Mouse (Mus musculus) hindbrain, embryonic 11.5 days (tissue): ENCODE measurements around the gene Tnrc6c. TPM values are rescaled to one million over a fixed set of nuclear protein-coding genes. Genes with fewer than 3 reads are reported as not detected.

Experiments used
- ATAC-seq: fragments of 200-750 bp; cut with Nextera tagmentation; 2 replicates; pipeline ENCODE4 v1.8.0; 2017; ENCODE audit warnings: mild to moderate bottlenecking, moderate TSS enrichment, moderate library complexity; ENCODE audit not compliant: low FRiP score
- DNase-seq: peaks from one replicate; pipeline ENCODE4 v3.0.0-alpha.2; 2015; ENCODE audit warnings: low spot score
- H3K27ac ChIP-seq: fragments of 300-500 bp; sonication (generic); 2 replicates; pipeline ENCODE4 v1.5.1; 2014; ENCODE audit warnings: mild to moderate bottlenecking, low read depth, low read length
- H3K27me3 ChIP-seq: fragments of 300-500 bp; sonication (generic); 2 replicates; pipeline ENCODE4 v1.6.1; 2014; ENCODE audit warnings: mild to moderate bottlenecking, low read length, moderate library complexity, mixed read lengths; ENCODE audit not compliant: control insufficient read depth, insufficient read depth
- H3K36me3 ChIP-seq: fragments of 300-500 bp; sonication (generic); 2 replicates; pipeline ENCODE4 v1.6.1; 2014; ENCODE audit warnings: mild to moderate bottlenecking, low read length, moderate library complexity, mixed read lengths; ENCODE audit not compliant: control insufficient read depth, insufficient read depth
- H3K4me1 ChIP-seq: fragments of 300-500 bp; sonication (generic); replicated peaks from 2 replicates; pipeline ENCODE4 v1.6.1; 2014; ENCODE audit warnings: low read length, mixed read lengths; ENCODE audit not compliant: control insufficient read depth, insufficient read depth
- H3K4me2 ChIP-seq: fragments of 300-500 bp; sonication (generic); replicated peaks from 2 replicates; pipeline ENCODE4 v1.6.1; 2014; ENCODE audit warnings: mild to moderate bottlenecking, low read depth, low read length
- H3K4me3 ChIP-seq: fragments of 300-500 bp; sonication (generic); 2 replicates; pipeline ENCODE4 v1.5.1; 2014; ENCODE audit warnings: low read depth, low read length
- H3K9ac ChIP-seq: fragments of 300-500 bp; sonication (generic); 2 replicates; pipeline ENCODE4 v1.6.1; 2014; ENCODE audit warnings: low read depth, low read length
- H3K9me3 ChIP-seq: fragments of 300-500 bp; sonication (generic); 2 replicates; pipeline ENCODE4 v1.6.1; 2016; ENCODE audit warnings: low read length; ENCODE audit not compliant: control insufficient read depth
- WGBS: fragments of 180-500 bp; shearing (Covaris S2); extraction: QIAGEN DNeasy Blood & Tissue Kit; methylation state at CpG from one replicate; pipeline ENCODE4 v1.1.7; 2014; 5-methylcytosine and 5-hydroxymethylcytosine counted together
- polyA plus RNA-seq: library from polyadenylated mRNA; unstranded; fragments of >200 nt; fragmentation: Nextera tagmentation; extraction: Ambion mirVana; gene quantifications from 2 replicates; pipeline ENCODE4 v1.2.1, GENCODE M21; 2014

Gene Tnrc6c
- polyA plus RNA-seq, 1 experiment from 2014 or later, result 20.6 TPM

DNA sequence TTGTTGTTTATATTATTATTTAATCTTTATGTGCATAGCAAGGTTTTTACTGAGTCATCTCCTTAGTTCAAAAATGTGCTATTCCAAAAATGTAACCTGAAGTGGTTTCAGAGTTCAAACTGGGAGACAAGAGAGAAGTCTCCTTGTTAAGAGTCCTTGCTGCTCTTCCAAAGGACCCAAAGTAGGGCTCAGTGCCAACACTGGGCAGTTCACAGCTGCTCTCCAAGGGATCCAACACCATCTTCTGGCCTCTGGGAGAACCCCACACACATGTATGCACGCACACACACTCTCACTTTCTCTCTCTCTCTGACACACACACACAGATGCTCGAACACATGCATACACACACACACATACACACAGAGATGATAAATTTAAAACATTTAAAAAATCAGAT, 11.9 kb upstream of the Tnrc6c start:
- Histone ChIP-seq H3K4me3 (no peak overlapping the region), H3K36me3 (no peaks in the 10 kb centered on the region), H3K4me1 (no peaks in the 10 kb centered on the region), H3K9me3 (no peaks in the 10 kb centered on the region), H3K9ac (no peak overlapping the region), H3K27me3 (no peaks in the 10 kb centered on the region), H3K27ac (no peak overlapping the region), H3K4me2 (no peak overlapping the region)
- DNase-seq (no peak), ATAC-seq (no peak)
- WGBS, result 87% methylated on average over 2 of the region's 2 CpGs

- Histone ChIP-seq H3K4me3 (no peak overlapping the region), H3K9ac (no peak overlapping the region), H3K27me3 (no peaks in the 10 kb centered on the region), H3K9me3 (no peaks in the 10 kb centered on the region), H3K36me3 (no peaks in the 10 kb centered on the region), H3K4me2 (no peak overlapping the region), H3K27ac (no peak overlapping the region), H3K4me1 (no peaks in the 10 kb centered on the region)
- 74% methylated on average over 10 of the region's 10 CpGs for WGBS
- ATAC-seq (no peak), DNase-seq (no peak)
Observed at GRCm38 (mm10) chr11:117643240-117643639, 10.8 kb upstream of the Tnrc6c start.

GRCm38 (mm10) chr11:117646786-117647185, 7.3 kb upstream of the Tnrc6c start:
- Histone ChIP-seq H3K9ac (no peak overlapping the region), H3K36me3 (no peaks in the 10 kb centered on the region), H3K27ac (no peak overlapping the region), H3K9me3 (no peaks in the 10 kb centered on the region), H3K4me1 (no peaks in the 10 kb centered on the region), H3K27me3 (peaks cover 2% of the 10 kb centered on the region; the same call in 1 of the 2 replicates), H3K4me3 (no peak overlapping the region), H3K4me2 (no peak overlapping the region)
- WGBS, result 78% methylated on average over 4 of the region's 4 CpGs
- no peak for ATAC-seq
- DNase-seq, result no peak

DNA sequence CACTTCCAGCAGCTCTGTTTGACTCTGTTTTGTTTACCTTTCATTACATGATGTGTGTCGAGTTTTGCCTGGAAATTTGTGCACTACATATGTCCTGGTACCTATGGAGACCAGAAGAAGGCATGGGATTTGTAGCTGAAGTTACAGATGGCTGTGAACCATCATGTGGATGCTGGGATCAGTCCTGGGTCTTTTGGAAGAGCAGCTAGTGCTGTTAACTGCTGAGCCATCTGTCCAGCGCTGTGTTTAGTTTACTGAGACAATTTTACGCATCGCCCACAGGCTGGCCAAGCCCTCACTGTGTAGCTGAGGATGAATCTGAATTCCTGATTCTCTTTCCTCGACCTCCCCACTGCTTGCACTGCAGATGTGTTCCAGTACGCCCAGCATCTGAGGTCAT, 6.1 kb upstream of the Tnrc6c start:
- Histone ChIP-seq H3K9ac (no peak overlapping the region), H3K4me2 (no peak overlapping the region), H3K4me3 (no peak overlapping the region), H3K27ac (no peak overlapping the region), H3K4me1 (no peaks in the 10 kb centered on the region), H3K36me3 (no peaks in the 10 kb centered on the region), H3K27me3 (peaks cover 4% of the 10 kb centered on the region; the same call in 1 of the 2 replicates), H3K9me3 (no peaks in the 10 kb centered on the region)
- WGBS, result 75% methylated on average over 6 of the region's 6 CpGs
- ATAC-seq (no peak), DNase-seq (no peak)

DNA sequence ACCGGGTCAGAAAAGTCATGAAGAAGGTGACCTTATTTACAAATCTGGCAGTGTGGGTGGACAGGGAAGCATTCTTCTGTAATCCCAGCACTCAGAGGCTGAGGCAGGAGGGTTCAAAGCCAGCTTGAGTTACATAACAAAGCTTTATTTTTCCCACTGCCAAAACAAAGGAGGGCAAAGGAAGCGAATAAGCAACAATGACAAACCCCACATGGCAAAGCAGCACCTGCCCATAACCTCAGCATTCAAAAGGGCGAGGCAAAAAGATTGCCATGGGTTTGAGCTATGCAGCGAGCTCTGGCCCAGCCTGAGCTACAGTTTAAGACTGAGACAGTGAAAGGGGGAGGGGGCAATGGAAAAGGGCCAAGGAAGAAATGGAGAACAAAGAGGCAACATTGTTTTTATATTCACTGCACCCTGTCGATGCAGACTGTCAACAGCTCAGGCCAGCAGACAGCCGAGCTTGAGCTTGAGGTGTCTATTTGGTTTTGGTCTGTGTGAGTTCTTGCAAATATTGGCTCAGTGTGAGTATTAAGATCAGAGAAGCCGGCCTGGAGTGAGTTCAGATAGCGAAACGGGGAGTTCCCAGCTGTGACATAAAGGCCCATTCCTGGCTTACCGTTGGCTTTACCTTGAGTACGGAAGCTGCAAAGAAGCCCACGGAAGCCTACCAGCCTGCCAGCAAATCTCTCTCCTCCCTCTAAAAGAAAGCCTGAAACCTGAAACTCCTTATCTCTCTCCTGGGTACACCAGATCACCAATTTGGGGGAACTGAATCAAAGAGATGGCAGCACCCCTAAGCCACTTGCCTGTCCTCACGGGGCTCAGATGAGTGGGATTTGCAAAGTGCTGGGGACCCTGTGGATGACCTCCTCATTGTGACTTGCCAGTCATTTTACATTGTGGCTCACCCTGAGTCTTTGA, 3.1 kb upstream of the Tnrc6c start:
- no peak for ATAC-seq
- no peak for DNase-seq
- Histone ChIP-seq H3K9ac (no peak overlapping the region), H3K36me3 (no peaks in the 10 kb centered on the region), H3K4me3 (no peak overlapping the region), H3K4me1 (no peaks in the 10 kb centered on the region), H3K27ac (no peak overlapping the region), H3K4me2 (no peak overlapping the region), H3K9me3 (no peaks in the 10 kb centered on the region), H3K27me3 (peaks cover 4% of the 10 kb centered on the region; the same call in 1 of the 2 replicates)
- 74% methylated on average over 13 of the region's 13 CpGs for WGBS

DNA sequence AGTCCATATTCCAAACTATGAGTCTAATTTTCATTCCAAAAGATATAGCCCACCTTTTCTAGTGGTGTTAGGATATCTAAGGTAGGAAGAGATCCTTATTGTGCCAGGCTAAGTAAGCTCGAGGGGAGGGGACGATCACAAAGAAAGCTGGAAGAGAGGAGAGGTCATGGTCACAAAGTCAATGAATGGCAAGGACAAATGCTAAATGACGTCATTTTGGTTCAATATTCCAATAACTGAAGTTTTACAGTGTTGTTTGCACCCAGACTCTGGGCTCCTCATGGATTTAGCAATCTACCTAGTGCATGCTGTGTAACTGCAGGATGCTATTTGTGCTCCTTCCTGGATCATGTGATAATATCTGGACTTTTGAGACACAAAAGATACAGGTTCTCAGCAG, 1.2 kb upstream of the Tnrc6c start:
- 53% methylated on average over 3 of the region's 3 CpGs for WGBS
- Histone ChIP-seq H3K9ac (no peak overlapping the region), H3K27me3 (peaks cover 4% of the 10 kb centered on the region; the same call in 1 of the 2 replicates), H3K9me3 (no peaks in the 10 kb centered on the region), H3K4me1 (peaks cover 2% of the 10 kb centered on the region; the same call in 1 of the 2 replicates), H3K4me3 (no peak overlapping the region; the same call in 1 of the 2 replicates), H3K4me2 (no peak overlapping the region), H3K36me3 (no peaks in the 10 kb centered on the region), H3K27ac (no peak overlapping the region)
- no peak for DNase-seq
- no peak for ATAC-seq

DNA sequence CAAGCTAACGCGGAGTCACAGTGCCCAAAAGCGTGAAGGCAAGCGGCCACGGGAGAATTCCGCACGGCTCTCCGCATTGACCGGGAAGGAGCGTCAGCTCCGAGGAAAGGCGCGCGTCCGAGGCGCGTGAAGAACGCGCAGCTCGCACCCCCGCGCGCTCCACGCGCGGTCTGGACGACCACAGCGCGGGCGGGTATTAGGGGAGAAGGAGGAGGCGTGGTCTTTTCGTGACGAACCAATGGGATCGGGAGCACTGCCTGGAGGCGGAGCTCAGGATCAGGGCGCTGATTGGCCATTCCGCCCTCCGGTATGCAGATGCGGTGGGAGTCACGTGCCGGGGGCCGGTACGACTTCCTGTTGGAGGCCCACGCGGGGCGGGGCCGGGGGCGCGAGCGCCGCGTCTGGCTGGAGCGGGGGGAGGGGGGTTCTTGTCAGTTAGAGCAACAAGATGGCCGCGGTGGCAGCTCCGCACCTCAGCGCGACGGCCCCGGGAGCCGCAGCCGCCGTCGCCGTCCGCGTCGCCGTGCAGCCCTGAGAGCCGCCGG, 363 bp downstream of the Tnrc6c start:
- under 1% methylated on average over 58 of the region's 71 CpGs for WGBS
- Histone ChIP-seq H3K4me1 (peaks cover 6% of the 10 kb centered on the region; the same call in 1 of the 2 replicates), H3K4me2 (peak overlapping the region; percentile 91), H3K27ac (peak overlapping the region; percentile 96), H3K27me3 (peaks cover 4% of the 10 kb centered on the region; the same call in 1 of the 2 replicates), H3K4me3 (peak overlapping the region; percentile 90), H3K36me3 (no peaks in the 10 kb centered on the region), H3K9me3 (no peaks in the 10 kb centered on the region), H3K9ac (peak overlapping the region; percentile 97)
- ATAC-seq (peak; percentile 97), DNase-seq (peak; percentile 99)

- DNase-seq, result peak; percentile 51
- Histone ChIP-seq H3K4me2 (peak overlapping the region; percentile 91), H3K9ac (peak overlapping the region; percentile 97), H3K27me3 (peaks cover 4% of the 10 kb centered on the region; the same call in 1 of the 2 replicates), H3K36me3 (no peaks in the 10 kb centered on the region), H3K27ac (peak overlapping the region; percentile 96), H3K9me3 (no peaks in the 10 kb centered on the region), H3K4me1 (peaks cover 6% of the 10 kb centered on the region; the same call in 1 of the 2 replicates), H3K4me3 (peak overlapping the region; percentile 90)
- ATAC-seq, result peak; percentile 49
- WGBS, result under 1% methylated on average over 21 of the region's 66 CpGs
Observed at GRCm38 (mm10) chr11:117654934-117655291, 824 bp downstream of the Tnrc6c start.
